Mouse (Mus musculus) C3H10T1/2 (cell line): ENCODE results near the gene Wrap53. TPM values are rescaled to one million over a fixed set of nuclear protein-coding genes. Genes with fewer than 3 reads are reported as not detected.

Experiments used
- polyA plus RNA-seq, 2 experiments: library from polyadenylated mRNA; unstranded; fragments of >200 nt; fragmentation: generic; extraction: Trizol; gene quantifications; one replicate each; pipeline ENCODE4 v1.2.1; 2012; ENCODE audit warnings: missing spikeins in 2 of 2

Gene Wrap53
- 10 to 100 TPM; 14.8 to 24.4 TPM for polyA plus RNA-seq

GRCm38 (mm10) chr11:69580091-69580514 lies at the start of gene Wrap53, which contains the start of gene Trp53:
Wrap53 (minus strand) TSS chr11:69580255.
Trp53 (plus strand) TSS chr11:69580359.

GRCm38 (mm10) chr11:69621571-69622268 lies 41.7 kb upstream of the Wrap53 start, which contains the start of gene Sat2:
Sat2 (plus strand) TSS chr11:69622024.

DNA sequence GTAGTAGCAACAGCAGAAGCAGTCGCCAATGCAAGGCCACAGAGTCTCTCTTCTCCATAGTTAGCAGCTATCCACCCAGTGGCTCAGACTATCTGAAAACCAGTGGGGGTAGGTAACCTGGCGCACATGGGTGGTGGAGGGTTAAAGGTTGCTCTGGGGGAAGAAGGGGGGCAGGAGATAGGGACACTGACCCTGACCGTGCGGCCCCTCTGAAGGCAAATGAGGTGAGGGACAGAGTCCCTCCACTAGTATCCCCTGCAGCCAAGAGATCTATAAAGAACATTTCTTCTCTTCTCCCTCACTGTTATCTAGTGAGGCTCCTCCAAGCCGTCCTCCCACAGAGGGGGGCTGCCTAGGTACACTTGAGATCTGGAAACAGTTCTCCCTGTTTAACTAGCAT lies 37.8 kb upstream of the Wrap53 start, which contains the start of gene Shbg:
Gene Shbg (minus strand): TSS at position 101 of the 400 bp plus-strand sequence.

DNA sequence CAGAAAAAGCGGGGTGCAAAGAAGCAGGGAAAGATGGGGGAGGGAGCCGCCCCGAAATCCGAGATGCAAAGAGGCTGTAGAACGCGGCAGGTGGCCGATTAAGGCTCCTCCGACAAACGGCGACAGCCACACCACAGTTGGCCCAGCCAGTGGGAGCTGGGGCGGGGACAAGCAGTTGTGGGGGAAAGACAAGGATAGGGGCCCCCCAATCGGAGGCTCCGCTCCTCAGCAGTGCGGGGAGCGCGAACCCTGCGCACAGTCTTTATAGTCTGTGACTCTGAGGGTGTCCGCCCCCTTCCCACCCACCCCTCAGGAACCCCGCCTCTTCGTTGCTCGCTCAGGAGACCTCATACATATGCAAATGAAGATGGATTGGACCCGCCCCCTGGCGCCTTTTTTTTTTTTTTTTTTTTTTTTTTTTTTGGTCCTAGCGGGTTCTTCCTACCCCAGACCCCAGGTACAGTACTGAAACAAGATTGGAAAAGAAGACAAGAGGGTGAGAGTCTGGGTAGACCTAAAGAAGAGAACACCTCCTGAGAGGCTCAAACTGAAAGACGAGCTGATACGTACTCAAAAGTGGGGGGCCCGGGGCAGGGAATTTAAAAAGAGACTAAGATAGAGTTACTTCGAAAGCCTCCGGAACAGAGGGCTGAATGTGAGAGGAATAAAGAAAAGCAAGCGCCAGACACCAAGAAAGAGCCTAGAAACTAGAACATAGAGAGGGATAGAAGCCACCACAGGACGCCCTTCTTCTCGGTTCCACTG lies 25.9 kb upstream of the Wrap53 start, which contains the start of gene Atp1b2:
Gene Atp1b2 (minus strand): TSS at position 217 of the 765 bp plus-strand sequence.

GRCm38 (mm10) chr11:69559851-69560765 lies 19.9 kb downstream of the Wrap53 start, which contains the start of gene Efnb3:
Efnb3 (minus strand) TSS chr11:69560205.

GRCm38 (mm10) chr11:69549060-69549656 lies 30.9 kb downstream of the Wrap53 start, which contains the start of gene Dnah2:
Dnah2 (minus strand) TSS chr11:69549110.

Other genes starting within 250 kb of the Wrap53 start
- gene Rnf227, start 239.8 kb downstream of the Wrap53 start, polyA plus RNA-seq, result under 1 TPM in 1 of 2 experiments, not detected in 1; 0.07 TPM
- gene Chd3, start 210.8 kb downstream of the Wrap53 start, polyA plus RNA-seq, result 100 to 1,000 TPM in 1 of 2 experiments, 10 to 100 TPM in 1; 12.9 to 147 TPM
- gene Naa38, start 184.8 kb downstream of the Wrap53 start, polyA plus RNA-seq, result 100 to 1,000 TPM; 320 to 328 TPM
- gene Cyb5d1, start 184.6 kb downstream of the Wrap53 start, polyA plus RNA-seq, result 10 to 100 TPM in 1 of 2 experiments, 1 to 10 TPM in 1; 1.2 to 16.0 TPM
- gene Tmem88, start 182.0 kb downstream of the Wrap53 start, polyA plus RNA-seq, result under 1 TPM; 0.33 TPM
- gene Kdm6b, start 166.6 kb downstream of the Wrap53 start, polyA plus RNA-seq, result 10 to 100 TPM in 1 of 2 experiments, 1 to 10 TPM in 1; 1.5 to 25.3 TPM
- 1 to 10 TPM in 1 of 2 experiments, under 1 TPM in 1; 0.02 to 1.6 TPM for gene Dnah2, start 31.1 kb downstream of the Wrap53 start, polyA plus RNA-seq
- gene Efnb3, start 20.1 kb downstream of the Wrap53 start, polyA plus RNA-seq, result 1 to 10 TPM in 1 of 2 experiments, under 1 TPM in 1; 0.14 to 1.5 TPM
- 100 to 1,000 TPM; 156 to 242 TPM for gene Trp53, start 104 bp upstream of the Wrap53 start, polyA plus RNA-seq
- gene Atp1b2, start 25.7 kb upstream of the Wrap53 start, polyA plus RNA-seq, result 1 to 10 TPM in 1 of 2 experiments, under 1 TPM in 1; 0.05 to 1.3 TPM
- gene Shbg, start 37.6 kb upstream of the Wrap53 start, polyA plus RNA-seq, result not detected
- gene Sat2, start 41.8 kb upstream of the Wrap53 start, polyA plus RNA-seq, result 10 to 100 TPM in 1 of 2 experiments, 1 to 10 TPM in 1; 4.4 to 16.8 TPM
- 10 to 100 TPM; 29.4 to 66.7 TPM for gene Fxr2, start 52.7 kb upstream of the Wrap53 start, polyA plus RNA-seq
- gene Sox15, start 75.1 kb upstream of the Wrap53 start, polyA plus RNA-seq, result under 1 TPM; 0.05 to 0.25 TPM
- 100 to 1,000 TPM in 1 of 2 experiments, 10 to 100 TPM in 1; 98.1 to 128 TPM for gene Mpdu1, start 82.4 kb upstream of the Wrap53 start, polyA plus RNA-seq
- gene Cd68, start 85.9 kb upstream of the Wrap53 start, polyA plus RNA-seq, result 1 to 10 TPM; 1.8 to 3.0 TPM
- 100 to 1,000 TPM; 336 to 467 TPM for gene Eif4a1, start 92.2 kb upstream of the Wrap53 start, polyA plus RNA-seq
- 10 to 100 TPM; 51.2 to 71.3 TPM for gene Senp3, start 101.8 kb upstream of the Wrap53 start, polyA plus RNA-seq
- 1 to 10 TPM; 1.1 to 6.9 TPM for gene Tnfsf13, start 105.5 kb upstream of the Wrap53 start, polyA plus RNA-seq
- gene Tnfsf12, start 115.6 kb upstream of the Wrap53 start, polyA plus RNA-seq, result 100 to 1,000 TPM in 1 of 2 experiments, 10 to 100 TPM in 1; 34.3 to 119 TPM
- 10 to 100 TPM in 1 of 2 experiments, 1 to 10 TPM in 1; 6.4 to 30.3 TPM for gene Tnfsfm13, start 115.8 kb upstream of the Wrap53 start, polyA plus RNA-seq
- gene Polr2a, start 178.4 kb upstream of the Wrap53 start, polyA plus RNA-seq, result 100 to 1,000 TPM in 1 of 2 experiments, 10 to 100 TPM in 1; 42.8 to 126 TPM
- under 1 TPM in 1 of 2 experiments, not detected in 1; 0.26 TPM for gene Slc35g3, start 181.7 kb upstream of the Wrap53 start, polyA plus RNA-seq
- 10 to 100 TPM in 1 of 2 experiments, 1 to 10 TPM in 1; 1.2 to 14.4 TPM for gene Zbtb4, start 185.7 kb upstream of the Wrap53 start, polyA plus RNA-seq
- gene Chrnb1, start 215.7 kb upstream of the Wrap53 start, polyA plus RNA-seq, result under 1 TPM; 0.63 to 0.89 TPM
- under 1 TPM; 0.01 to 0.31 TPM for gene Fgf11, start 221.6 kb upstream of the Wrap53 start, polyA plus RNA-seq
- gene Tmem102, start 225.4 kb upstream of the Wrap53 start, polyA plus RNA-seq, result under 1 TPM; 0.01 to 0.05 TPM
- not detected for gene Gm39566, start 235.0 kb upstream of the Wrap53 start, polyA plus RNA-seq
- gene Spem2, start 238.2 kb upstream of the Wrap53 start, polyA plus RNA-seq, result not detected
- under 1 TPM; 0.02 to 0.07 TPM for gene Spem1, start 241.9 kb upstream of the Wrap53 start, polyA plus RNA-seq